Mouse (Mus musculus) cortical plate, adult 2 months (tissue): Measurements from ENCODE around the gene Cel. TPM values are rescaled to one million over a fixed set of nuclear protein-coding genes. Genes with fewer than 3 reads are reported as not detected.
A peak's percentile ranks its signal among the peaks of the same experiment; 100 is the strongest.

Experiments used
- H3K27ac ChIP-seq: fragments of 200-500 bp; 2 replicates; pipeline ENCODE4 v1.5.1; 2012; ENCODE audit warnings: low read length, control low read depth, inconsistent platforms; ENCODE audit not compliant: insufficient read depth
- H3K4me1 ChIP-seq: fragments of 200-500 bp; 2 replicates; pipeline ENCODE4 v1.6.1; 2011; ENCODE audit warnings: low read length; ENCODE audit not compliant: control insufficient read depth, insufficient read depth
- H3K4me3 ChIP-seq: fragments of 200-500 bp; 2 replicates; pipeline ENCODE4 v1.5.1; 2011; ENCODE audit warnings: mild to moderate bottlenecking, low read length, control low read depth; ENCODE audit not compliant: insufficient read depth
- CTCF ChIP-seq: fragments of 200-500 bp; IDR thresholded peaks from 2 replicates; pipeline ENCODE4 v1.5.1; 2011; ENCODE audit warnings: mild to moderate bottlenecking, control low read depth, low read length; ENCODE audit not compliant: insufficient read depth; ENCODE audit errors: extremely low read depth
- POLR2A ChIP-seq: fragments of 200-500 bp; IDR thresholded peaks from 2 replicates; pipeline ENCODE4 v1.6.1; 2011; ENCODE audit warnings: mild to moderate bottlenecking, low read length, control low read depth; ENCODE audit not compliant: insufficient read depth; ENCODE audit errors: extremely low read depth
- polyA plus RNA-seq: library from polyadenylated mRNA; depleted of rRNA; stranded (reverse); fragments of >200 nt; gene quantifications from 2 replicates; pipeline ENCODE4 v1.2.3, GENCODE M21; 2012

Cel gene
- polyA plus RNA-seq, 1 experiment = 0.06 TPM

- no peak for TF ChIP-seq POLR2A
- no peak for TF ChIP-seq CTCF
- Histone ChIP-seq H3K4me1 (no peaks in the 10 kb centered on the region), H3K4me3 (no peak overlapping the region), H3K27ac (no peak overlapping the region)
Observed at GRCm38 (mm10) chr2:28557452-28557851, 5.8 kb downstream of the Cel start.

GRCm38 (mm10) chr2:28552301-28552700, 10.9 kb downstream of the Cel start:
- H3K4me3 ChIP-seq = no peak overlapping the region
- H3K27ac ChIP-seq = no peak overlapping the region
- TF ChIP-seq POLR2A (no peak), CTCF (no peak)
- H3K4me1 ChIP-seq = no peaks in the 10 kb centered on the region

- no peak for TF ChIP-seq POLR2A
- no peak for TF ChIP-seq CTCF
- H3K4me1 ChIP-seq = no peaks in the 10 kb centered on the region
- no peak overlapping the region for H3K27ac ChIP-seq
- no peak overlapping the region for H3K4me3 ChIP-seq
Observed at GRCm38 (mm10) chr2:28549157-28549556, 14.0 kb downstream of the Cel start.

- Histone ChIP-seq H3K27ac (no peak overlapping the region), H3K4me3 (no peak overlapping the region), H3K4me1 (no peaks in the 10 kb centered on the region)
- TF ChIP-seq CTCF = peak; percentile 96
- no peak for TF ChIP-seq POLR2A
Observed at GRCm38 (mm10) chr2:28547237-28548172, 15.7 kb downstream of the Cel start.

GRCm38 (mm10) chr2:28546560-28546959, 16.6 kb downstream of the Cel start:
- H3K4me1 ChIP-seq = no peaks in the 10 kb centered on the region
- no peak overlapping the region for H3K27ac ChIP-seq
- TF ChIP-seq POLR2A (no peak), CTCF (no peak)
- H3K4me3 ChIP-seq = no peak overlapping the region

GRCm38 (mm10) chr2:28545976-28546375, 17.2 kb downstream of the Cel start:
- TF ChIP-seq POLR2A (no peak), CTCF (no peak)
- Histone ChIP-seq H3K4me1 (no peaks in the 10 kb centered on the region), H3K4me3 (no peak overlapping the region), H3K27ac (no peak overlapping the region)

- Histone ChIP-seq H3K4me3 (no peak overlapping the region), H3K27ac (no peak overlapping the region), H3K4me1 (peaks cover 8% of the 10 kb centered on the region)
- TF ChIP-seq CTCF = no peak
Observed at GRCm38 (mm10) chr2:28543894-28544293, 19.3 kb downstream of the Cel start.

- Histone ChIP-seq H3K4me1 (peaks cover 24% of the 10 kb centered on the region), H3K4me3 (no peak overlapping the region), H3K27ac (no peak overlapping the region)
- TF ChIP-seq CTCF (no peak), POLR2A (no peak)
Observed at GRCm38 (mm10) chr2:28540587-28541227, 22.5 kb downstream of the Cel start.

GRCm38 (mm10) chr2:28539949-28540348, 23.3 kb downstream of the Cel start:
- Histone ChIP-seq H3K4me1 (peaks cover 27% of the 10 kb centered on the region), H3K27ac (peak overlapping the region; percentile 57; the same call in 1 of the 2 replicates), H3K4me3 (no peak overlapping the region)
- TF ChIP-seq POLR2A (no peak), CTCF (no peak)

GRCm38 (mm10) chr2:28539206-28539605, 24.0 kb downstream of the Cel start:
- TF ChIP-seq POLR2A = no peak
- no peak for TF ChIP-seq CTCF
- H3K4me3 ChIP-seq = no peak overlapping the region
- peak overlapping the region; percentile 85 for H3K27ac ChIP-seq
- H3K4me1 ChIP-seq = peaks cover 28% of the 10 kb centered on the region
